Mouse (Mus musculus): ENCODE measurements around the gene Aqp9. TPM values are rescaled to one million over a fixed set of nuclear protein-coding genes. Genes with fewer than 3 reads are reported as not detected.

Gene Aqp9
- total and polyA plus RNA-seq, 3 experiments: 64.8 to 76.1 TPM; not detected in 1

- Histone ChIP-seq H3K4me1 (ENCODE audit: control insufficient read depth in 1 of 2, insufficient read depth in 2 of 2, low read length in 2 of 2) (no peaks in the 10 kb centered on the region), H3K4me3 (ENCODE audit: control insufficient read depth in 1 of 2, insufficient read depth in 1 of 2, low read depth in 2 of 2, low read length in 2 of 2) (no peak overlapping the region), H3K9ac (ENCODE audit: control insufficient read depth, low read depth, low read length, poor library complexity, severe bottlenecking) (no peak overlapping the region), H3K36me3 (ENCODE audit: control insufficient read depth in 1 of 2, insufficient read depth in 2 of 2, low read length in 2 of 2) (no peaks in the 10 kb centered on the region), H3K27me3 (ENCODE audit: control insufficient read depth in 1 of 2, insufficient read depth in 2 of 2, low read length in 2 of 2) (peaks cover 3 to 22% of the 10 kb centered on the region in 2 experiments; a peak in 3 of 4 replicates), H3K79me2 (ENCODE audit: control insufficient read depth, insufficient read depth, low read length, poor library complexity) (no peaks in the 10 kb centered on the region), H3K27ac (ENCODE audit: control insufficient read depth, low read depth, low read length) (no peak overlapping the region), H3K9me3 (replicated peaks; ENCODE audit: insufficient read depth, low read length) (no peaks in the 10 kb centered on the region)
- no peak for DNase-seq (ENCODE audit: low read depth, low spot score)
- TF ChIP-seq ZNF384 (IDR thresholded peaks at IDR 0.05; ENCODE audit: low read depth, low read length): no peak
- TF ChIP-seq CTCF (IDR thresholded peaks at IDR 0.05 in 2 of 3, conservative IDR thresholded peaks at IDR 0.05 in 1 of 3; ENCODE audit: control insufficient read depth in 1 of 3, insufficient read depth in 1 of 3, low read depth in 2 of 3, low read length in 3 of 3, poor library complexity in 1 of 3, severe bottlenecking in 1 of 3): no peak
- TF ChIP-seq SMC3 (IDR thresholded peaks at IDR 0.05; ENCODE audit: low read depth, low read length): no peak
- no peak for TF ChIP-seq CHD2 (IDR thresholded peaks at IDR 0.05; ENCODE audit: low read length)
- no peak for TF ChIP-seq ELF1 (IDR thresholded peaks at IDR 0.05; ENCODE audit: low read depth, low read length)
- TF ChIP-seq JUND (IDR thresholded peaks at IDR 0.05; ENCODE audit: low read depth, low read length): no peak
- TF ChIP-seq TCF12 (IDR thresholded peaks at IDR 0.05; ENCODE audit: low read depth, low read length): no peak
- no peak for TF ChIP-seq MYC (IDR thresholded peaks at IDR 0.05; ENCODE audit: low read depth, low read length)
- no peak for TF ChIP-seq USF1 (IDR thresholded peaks at IDR 0.05; ENCODE audit: low read depth, low read length)
- TF ChIP-seq MXI1 (IDR thresholded peaks at IDR 0.05; ENCODE audit: low read depth, low read length): no peak
- no peak for TF ChIP-seq EP300 (IDR thresholded peaks at IDR 0.05; ENCODE audit: low read depth in 1 of 2, low read length in 2 of 2)
- no peak for TF ChIP-seq MAX (IDR thresholded peaks at IDR 0.05; ENCODE audit: low read length)
- TF ChIP-seq TAL1 (IDR thresholded peaks at IDR 0.05; ENCODE audit: low read length): no peak
- TF ChIP-seq CHD1 (IDR thresholded peaks at IDR 0.05; ENCODE audit: low read depth, low read length): no peak
- no peak for TF ChIP-seq GABPA (IDR thresholded peaks at IDR 0.05; ENCODE audit: low read depth, low read length)
- TF ChIP-seq POLR2AphosphoS5 (IDR thresholded peaks at IDR 0.05; ENCODE audit: borderline replicate concordance, low read depth, low read length): no peak
- no peak for TF ChIP-seq RAD21 (IDR thresholded peaks at IDR 0.05; ENCODE audit: low read depth, low read length)
Observed at GRCm38 (mm10) chr9:71216036-71216995, 47.8 kb upstream of the Aqp9 start.

- peaks cover 3 to 16% of the 10 kb centered on the region in 2 experiments; a peak in 3 of 4 replicates for H3K27me3 ChIP-seq (ENCODE audit: control insufficient read depth in 1 of 2, insufficient read depth in 2 of 2, low read length in 2 of 2)
- peaks cover 0 to 2% of the 10 kb centered on the region in 2 experiments; a peak in 2 of 4 replicates for H3K36me3 ChIP-seq (ENCODE audit: control insufficient read depth in 1 of 2, insufficient read depth in 2 of 2, low read length in 2 of 2)
- no peak within 1 kb of the TSS for H3K27ac ChIP-seq (ENCODE audit: control insufficient read depth, low read depth, low read length)
- no peak within 1 kb of the TSS for H3K9ac ChIP-seq (ENCODE audit: control insufficient read depth, low read depth, low read length, poor library complexity, severe bottlenecking)
- H3K4me3 ChIP-seq (ENCODE audit: control insufficient read depth in 1 of 2, insufficient read depth in 1 of 2, low read depth in 2 of 2, low read length in 2 of 2): no peak within 1 kb of the TSS
- no peaks in the 10 kb centered on the region for H3K9me3 ChIP-seq (replicated peaks; ENCODE audit: insufficient read depth, low read length)
- TF ChIP-seq TBP (IDR thresholded peaks at IDR 0.05; ENCODE audit: low read depth, low read length) (no peak), ZKSCAN1 (IDR thresholded peaks at IDR 0.05; ENCODE audit: low read depth, low read length) (no peak), MAFK (IDR thresholded peaks at IDR 0.05; ENCODE audit: borderline replicate concordance, low read depth, low read length) (no peak)
- H3K79me2 ChIP-seq (ENCODE audit: control insufficient read depth, insufficient read depth, low read length, poor library complexity): no peaks in the 10 kb centered on the region
- H3K4me1 ChIP-seq (ENCODE audit: control insufficient read depth in 1 of 2, insufficient read depth in 2 of 2, low read length in 2 of 2): no peaks in the 10 kb centered on the region
- no peak for DNase-seq (ENCODE audit: low read depth, low spot score)
Observed at GRCm38 (mm10) chr9:71215248-71216035, 47.0 kb upstream of the Aqp9 start, which contains the start of gene Aldh1a2. Aldh1a2 (plus strand) TSS chr9:71215789.

All from MEL (cell line).